Mouse (Mus musculus): ENCODE measurements around the gene Zfp426.

GRCm38 (mm10) chr9:20491858-20492526, 554 bp downstream of the Zfp426 start:
- TF ChIP-seq CTCF (IDR thresholded peaks at IDR 0.05; ENCODE audit: low read depth) (no peak), EP300 (IDR thresholded peaks at IDR 0.05; ENCODE audit: low read depth) (no peak)

All from liver, embryonic 14.5 days (tissue).